Mouse (Mus musculus): ENCODE results near the gene Armc6. TPM values are rescaled to one million over a fixed set of nuclear protein-coding genes. Genes with fewer than 3 reads are reported as not detected.

Gene Armc6
- polyA plus RNA-seq, 1 experiment = 96.9 TPM

DNA sequence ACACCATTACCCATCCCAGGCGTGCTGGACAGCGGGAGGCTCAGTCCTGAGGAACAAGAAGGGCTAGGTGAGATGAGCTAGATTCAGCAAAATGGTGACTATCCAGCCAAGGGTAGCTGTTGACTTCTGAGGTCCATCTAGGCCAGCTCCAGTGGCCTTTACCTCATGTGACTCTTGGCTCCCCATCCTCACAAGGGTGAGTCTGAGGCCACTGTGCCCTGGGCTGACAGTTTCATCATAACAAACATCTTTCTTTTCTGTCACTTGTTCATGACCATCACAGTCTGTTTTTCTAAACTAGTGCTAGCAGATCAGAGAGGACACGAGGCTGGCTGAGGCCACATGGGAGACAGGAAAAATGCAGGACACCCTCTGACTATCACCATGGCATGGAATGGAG lies 40.1 kb downstream of the Armc6 start:
- DNase-seq (ENCODE audit: low read depth) = no peak
- TF ChIP-seq CTCF (IDR thresholded peaks at IDR 0.05; ENCODE audit: borderline replicate concordance, extremely low read depth, insufficient read depth, insufficient read length) (no peak), POLR2A (IDR thresholded peaks at IDR 0.05; ENCODE audit: borderline replicate concordance, extremely low read depth, insufficient read depth, insufficient read length, poor library complexity, severe bottlenecking) (no peak)

DNA sequence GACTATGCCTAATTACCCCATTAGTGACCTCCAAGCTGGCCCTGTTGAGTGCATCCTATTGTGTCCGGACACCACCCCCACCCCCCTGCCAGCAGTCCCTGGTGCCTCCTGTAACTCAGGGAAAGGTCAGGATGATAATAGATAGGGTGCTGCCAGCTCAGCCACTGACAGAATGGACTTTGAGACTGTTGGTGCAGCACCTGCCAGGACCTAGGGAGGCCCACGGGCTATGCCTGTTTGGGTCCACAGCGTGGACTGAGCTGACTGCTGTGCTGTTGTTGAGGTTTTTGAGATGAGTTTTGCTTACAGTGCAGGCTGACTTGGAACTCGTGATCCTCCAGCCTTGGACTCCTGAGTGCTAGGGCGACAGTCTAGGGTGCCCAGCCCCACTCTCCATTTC lies 41.0 kb downstream of the Armc6 start:
- TF ChIP-seq POLR2A (IDR thresholded peaks at IDR 0.05; ENCODE audit: borderline replicate concordance, extremely low read depth, insufficient read depth, insufficient read length, poor library complexity, severe bottlenecking) = no peak
- TF ChIP-seq CTCF (IDR thresholded peaks at IDR 0.05; ENCODE audit: borderline replicate concordance, extremely low read depth, insufficient read depth, insufficient read length) = no peak
- DNase-seq (ENCODE audit: low read depth) = no peak

DNA sequence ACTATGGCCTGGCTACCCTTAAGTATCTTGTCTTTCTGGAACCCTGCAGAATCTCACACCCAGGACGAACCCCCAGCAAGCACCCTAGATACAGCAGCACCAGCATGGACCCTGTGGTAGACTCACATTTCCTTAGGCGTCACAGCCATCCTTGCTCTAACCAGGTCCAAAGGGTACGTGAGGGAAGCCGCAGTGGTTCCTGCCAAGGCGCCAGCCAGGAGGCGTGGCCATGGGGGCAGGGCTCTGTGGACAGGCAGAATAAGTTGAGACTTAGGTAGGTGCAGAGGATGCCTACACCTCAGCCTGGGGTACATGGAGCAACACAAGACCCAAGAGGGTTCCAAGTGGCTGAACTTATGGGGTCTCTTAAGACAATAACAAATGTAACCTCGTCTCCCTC lies 45.6 kb downstream of the Armc6 start:
- no peak for TF ChIP-seq CTCF (IDR thresholded peaks at IDR 0.05; ENCODE audit: borderline replicate concordance, extremely low read depth, insufficient read depth, insufficient read length)
- TF ChIP-seq POLR2A (IDR thresholded peaks at IDR 0.05; ENCODE audit: borderline replicate concordance, extremely low read depth, insufficient read depth, insufficient read length, poor library complexity, severe bottlenecking) = no peak
- no peak for DNase-seq (ENCODE audit: low read depth)

DNA sequence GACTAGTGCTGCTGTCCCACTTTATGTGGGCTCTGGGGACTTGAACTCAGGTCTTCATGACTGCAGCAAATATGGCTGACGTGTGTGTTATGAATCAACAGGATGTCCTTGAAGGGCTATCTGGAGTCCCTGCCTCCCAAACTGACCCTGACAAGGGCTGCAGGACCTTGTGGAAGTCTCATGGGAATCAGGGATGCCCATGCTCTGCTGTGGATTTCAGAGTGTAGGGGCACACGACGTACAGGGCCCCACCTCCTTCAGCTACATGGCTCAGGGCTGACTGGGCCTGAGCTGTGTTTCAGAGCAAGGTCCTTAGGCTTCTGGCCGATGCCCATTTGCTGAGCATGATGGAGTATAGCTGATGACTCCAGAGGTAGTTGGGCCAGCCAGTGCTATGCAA lies 51.1 kb downstream of the Armc6 start:
- TF ChIP-seq CTCF (IDR thresholded peaks at IDR 0.05; ENCODE audit: borderline replicate concordance, extremely low read depth, insufficient read depth, insufficient read length) (no peak), POLR2A (IDR thresholded peaks at IDR 0.05; ENCODE audit: borderline replicate concordance, extremely low read depth, insufficient read depth, insufficient read length, poor library complexity, severe bottlenecking) (no peak)
- no peak for DNase-seq (ENCODE audit: low read depth)

DNA sequence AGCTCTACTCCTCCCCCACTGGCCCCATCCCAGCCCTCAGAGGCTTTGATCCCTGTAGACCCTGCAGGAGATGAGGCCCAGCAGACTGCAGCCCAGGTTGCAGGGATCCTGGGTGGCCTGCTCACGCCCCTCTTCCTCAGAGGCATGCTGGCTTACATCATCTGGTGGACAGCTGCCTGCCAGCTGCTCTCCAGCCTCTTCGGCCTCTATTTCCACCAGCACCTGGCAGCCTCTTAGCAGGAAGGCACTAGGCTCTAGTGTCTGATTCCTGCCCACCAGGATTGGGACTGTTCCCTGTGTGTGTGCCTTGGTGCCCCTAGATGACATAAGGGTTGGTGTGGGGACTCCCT lies 52.4 kb downstream of the Armc6 start:
- DNase-seq (ENCODE audit: low read depth) = no peak
- TF ChIP-seq CTCF (IDR thresholded peaks at IDR 0.05; ENCODE audit: borderline replicate concordance, extremely low read depth, insufficient read depth, insufficient read length) (no peak), POLR2A (IDR thresholded peaks at IDR 0.05; ENCODE audit: borderline replicate concordance, extremely low read depth, insufficient read depth, insufficient read length, poor library complexity, severe bottlenecking) (no peak)

DNA sequence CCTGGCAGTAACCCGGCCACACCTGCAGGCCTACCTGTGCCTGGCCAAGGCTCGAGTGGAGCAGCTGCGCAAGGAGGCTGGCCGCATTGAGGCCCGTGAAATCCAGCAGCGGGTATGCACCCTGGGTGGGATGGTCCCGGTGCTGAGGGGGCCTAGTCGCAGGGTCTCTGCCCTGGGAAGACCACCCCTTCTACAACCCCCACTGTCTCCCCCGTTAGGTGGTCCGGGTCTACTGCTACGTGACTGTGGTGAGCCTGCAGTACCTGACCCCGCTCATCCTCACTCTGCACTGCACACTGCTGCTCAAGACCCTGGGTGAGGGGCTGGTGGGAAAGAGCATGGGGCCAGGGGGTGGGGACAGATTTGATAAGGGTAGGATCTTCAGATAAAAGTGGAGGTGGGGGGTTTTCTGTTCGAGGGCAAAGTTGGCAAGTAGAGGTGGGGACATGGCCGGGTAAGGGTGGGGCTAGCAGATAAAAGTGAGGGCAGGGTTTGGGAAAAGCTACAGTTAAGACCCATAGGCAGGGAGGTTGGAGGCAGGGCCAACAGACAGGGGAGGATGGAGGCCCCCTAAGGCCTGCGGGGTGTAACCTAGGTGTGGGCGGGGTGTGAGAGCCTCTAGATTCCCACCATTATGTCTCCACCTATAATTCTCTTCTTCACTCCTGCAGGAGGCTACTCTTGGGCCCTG lies 52.9 kb downstream of the Armc6 start:
- DNase-seq (ENCODE audit: low read depth) = no peak
- TF ChIP-seq POLR2A (IDR thresholded peaks at IDR 0.05; ENCODE audit: borderline replicate concordance, extremely low read depth, insufficient read depth, insufficient read length, poor library complexity, severe bottlenecking) (no peak), CTCF (IDR thresholded peaks at IDR 0.05; ENCODE audit: borderline replicate concordance, extremely low read depth, insufficient read depth, insufficient read length) (no peak)

DNA sequence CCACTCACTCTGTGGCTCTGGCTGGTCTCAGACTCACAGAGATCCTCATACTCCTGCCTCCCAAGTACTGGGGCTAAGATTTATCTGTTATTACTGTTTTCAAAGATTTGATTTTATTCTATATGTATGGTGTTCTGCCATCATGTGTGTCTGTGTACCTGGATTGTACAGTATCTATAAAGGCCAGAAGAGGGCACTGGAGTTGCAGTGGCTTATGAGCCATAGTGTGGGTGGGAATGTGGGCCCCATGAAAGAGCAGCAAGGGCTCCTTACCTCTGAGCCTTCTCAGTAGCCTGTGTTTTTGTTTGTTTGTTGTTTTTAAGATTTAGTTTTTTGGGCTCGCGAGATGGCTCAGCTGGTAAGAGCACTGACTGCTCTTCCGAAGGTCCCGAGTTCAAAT lies 55.2 kb downstream of the Armc6 start:
- DNase-seq (ENCODE audit: low read depth) = peak; percentile 16
- TF ChIP-seq POLR2A (IDR thresholded peaks at IDR 0.05; ENCODE audit: borderline replicate concordance, extremely low read depth, insufficient read depth, insufficient read length, poor library complexity, severe bottlenecking) (no peak), CTCF (IDR thresholded peaks at IDR 0.05; ENCODE audit: borderline replicate concordance, extremely low read depth, insufficient read depth, insufficient read length) (peak; percentile 29; the same call in 1 of the 2 replicates)

DNA sequence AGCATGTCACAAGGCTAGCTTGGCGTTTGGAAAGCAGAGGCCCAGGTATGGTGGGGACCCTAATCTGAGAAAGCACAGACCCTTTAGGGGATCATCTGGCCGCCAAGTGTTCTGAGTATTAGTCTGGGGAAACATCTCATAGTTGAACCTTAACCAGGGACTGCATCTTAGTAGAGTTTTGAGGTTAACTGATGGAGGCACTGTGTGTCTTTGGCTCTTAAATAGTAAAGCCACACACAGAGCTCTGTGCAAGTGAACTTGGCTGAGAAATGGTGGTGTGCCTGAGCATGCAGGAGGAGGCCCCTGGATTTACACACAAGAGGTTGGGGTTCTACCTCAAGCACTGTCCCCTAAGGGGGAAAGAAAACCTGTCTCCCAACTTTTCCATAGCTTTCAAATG lies 56.0 kb downstream of the Armc6 start:
- no peak for DNase-seq (ENCODE audit: low read depth)
- TF ChIP-seq POLR2A (IDR thresholded peaks at IDR 0.05; ENCODE audit: borderline replicate concordance, extremely low read depth, insufficient read depth, insufficient read length, poor library complexity, severe bottlenecking) = no peak
- TF ChIP-seq CTCF (IDR thresholded peaks at IDR 0.05; ENCODE audit: borderline replicate concordance, extremely low read depth, insufficient read depth, insufficient read length) = no peak

DNA sequence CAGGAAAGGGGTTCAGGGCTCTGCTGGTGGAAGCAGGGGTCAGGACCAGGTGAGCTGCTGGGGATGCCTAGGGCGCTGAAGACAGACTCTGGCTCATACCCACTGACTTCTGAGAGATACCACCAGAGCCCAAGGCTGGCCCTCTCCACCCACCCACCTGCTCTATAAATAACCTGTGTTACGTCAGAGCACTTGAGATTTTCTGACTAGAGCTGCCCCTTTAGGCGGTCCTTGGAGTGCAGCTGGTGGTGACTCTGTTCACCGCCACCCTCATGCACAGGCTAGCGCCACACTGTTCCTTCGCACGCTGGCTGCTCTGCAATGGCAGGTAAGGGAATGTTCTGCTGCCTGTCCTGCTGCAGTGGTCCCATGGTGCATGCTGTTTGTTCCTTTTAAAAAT lies 60.2 kb downstream of the Armc6 start:
- TF ChIP-seq CTCF (IDR thresholded peaks at IDR 0.05; ENCODE audit: borderline replicate concordance, extremely low read depth, insufficient read depth, insufficient read length) (no peak), POLR2A (IDR thresholded peaks at IDR 0.05; ENCODE audit: borderline replicate concordance, extremely low read depth, insufficient read depth, insufficient read length, poor library complexity, severe bottlenecking) (no peak)
- DNase-seq (ENCODE audit: low read depth) = no peak

DNA sequence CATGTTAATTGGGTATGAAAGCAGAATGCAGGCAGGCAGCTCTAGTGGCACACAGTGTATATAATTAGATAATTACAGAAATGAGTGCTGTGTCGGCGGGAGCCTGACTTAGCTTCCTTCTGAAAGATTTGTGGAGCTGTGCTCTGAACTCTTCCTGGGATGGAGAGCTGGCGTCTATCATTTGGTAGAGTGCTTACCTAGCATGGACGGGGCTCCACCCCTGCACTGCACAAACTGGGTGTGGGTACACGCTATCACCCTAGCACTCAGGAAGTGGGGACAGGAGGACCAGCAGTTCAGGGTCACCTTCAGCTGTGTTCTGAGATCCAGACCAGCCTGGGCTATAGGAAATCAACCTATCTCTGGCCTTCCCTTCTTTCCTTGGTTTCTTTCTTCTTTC lies 60.9 kb downstream of the Armc6 start:
- DNase-seq (ENCODE audit: low read depth) = no peak
- TF ChIP-seq CTCF (IDR thresholded peaks at IDR 0.05; ENCODE audit: borderline replicate concordance, extremely low read depth, insufficient read depth, insufficient read length) (no peak), POLR2A (IDR thresholded peaks at IDR 0.05; ENCODE audit: borderline replicate concordance, extremely low read depth, insufficient read depth, insufficient read length, poor library complexity, severe bottlenecking) (no peak)

DNA sequence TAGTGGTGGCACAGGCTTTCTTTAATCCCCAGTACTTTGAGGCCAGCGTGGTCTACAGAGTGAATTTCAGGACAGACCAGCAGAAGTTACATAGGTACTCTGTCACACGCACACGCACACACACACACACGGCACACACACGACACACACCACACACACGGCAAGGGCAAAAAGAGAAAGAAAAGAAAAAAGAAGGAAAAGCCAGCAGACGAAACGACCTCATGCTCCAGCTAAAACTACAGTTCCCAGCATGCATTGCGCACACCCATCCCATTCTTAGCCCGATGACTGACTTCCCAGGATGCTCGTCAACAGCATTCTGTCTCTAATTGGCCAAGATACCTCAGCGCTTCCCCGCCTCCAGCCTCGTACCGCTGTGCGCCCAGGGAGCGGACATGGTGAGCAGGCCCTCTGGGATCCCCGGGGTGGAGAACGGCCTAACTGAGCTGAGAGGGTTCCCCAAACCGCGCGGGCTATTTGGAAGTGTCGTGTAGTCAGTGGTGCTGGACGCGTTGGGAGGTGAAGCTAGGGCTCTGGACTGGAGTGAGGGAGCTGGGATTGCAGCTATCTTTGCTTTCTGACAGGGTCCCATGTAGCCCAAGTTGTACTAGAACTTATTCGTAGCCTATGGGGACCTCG lies 62.1 kb downstream of the Armc6 start, which contains the start of gene Tmem161a:
Gene Tmem161a (plus strand): TSS at position 314 of the 639 bp plus-strand sequence.
- TF ChIP-seq POLR2A (IDR thresholded peaks at IDR 0.05; ENCODE audit: borderline replicate concordance, extremely low read depth, insufficient read depth, insufficient read length, poor library complexity, severe bottlenecking) (peak; percentile 53; the same call in 1 of the 2 replicates), CTCF (IDR thresholded peaks at IDR 0.05; ENCODE audit: borderline replicate concordance, extremely low read depth, insufficient read depth, insufficient read length) (no peak)
- DNase-seq (ENCODE audit: low read depth) = peak; percentile 98

DNA sequence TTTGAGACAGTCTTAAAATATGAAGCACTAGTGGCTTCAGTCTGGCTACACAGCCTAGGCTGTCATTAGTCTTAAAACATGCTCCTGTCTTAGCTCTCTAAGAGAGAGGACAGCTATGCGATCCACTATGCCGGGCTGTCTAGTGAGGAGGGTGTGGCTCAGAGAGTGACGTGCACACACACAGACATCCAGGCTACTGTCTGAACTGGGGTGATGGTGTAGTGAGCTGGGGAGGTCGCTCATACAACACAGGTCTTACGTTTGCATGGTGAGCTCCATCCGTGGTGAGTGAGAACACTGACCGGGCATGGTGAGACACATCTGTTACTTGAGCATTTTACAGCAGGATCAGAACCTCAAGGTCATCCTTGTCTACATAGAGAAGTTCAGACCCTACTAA lies 63.0 kb downstream of the Armc6 start:
- no peak for TF ChIP-seq POLR2A (IDR thresholded peaks at IDR 0.05; ENCODE audit: borderline replicate concordance, extremely low read depth, insufficient read depth, insufficient read length, poor library complexity, severe bottlenecking)
- no peak for TF ChIP-seq CTCF (IDR thresholded peaks at IDR 0.05; ENCODE audit: borderline replicate concordance, extremely low read depth, insufficient read depth, insufficient read length)
- no peak for DNase-seq (ENCODE audit: low read depth)
